Mouse (Mus musculus) brain, embryonic 14.5 days (tissue): Measurements from ENCODE around the gene Bloc1s2.

Experiments
- CTCF ChIP-seq: fragments of 200-500 bp; IDR thresholded peaks from 2 replicates; pipeline ENCODE4 v1.5.1; 2012; ENCODE audit warnings: inconsistent platforms, mild to moderate bottlenecking, moderate library complexity, borderline replicate concordance; ENCODE audit not compliant: insufficient read depth, insufficient read length; ENCODE audit errors: extremely low read depth
- POLR2A ChIP-seq: fragments of 200-500 bp; IDR thresholded peaks from 2 replicates; pipeline ENCODE4 v1.6.1; 2012; ENCODE audit warnings: mild to moderate bottlenecking, inconsistent platforms, borderline replicate concordance; ENCODE audit not compliant: poor library complexity, insufficient read depth, insufficient read length, severe bottlenecking; ENCODE audit errors: extremely low read depth

GRCm38 (mm10) chr19:44161515-44161914, 15.3 kb upstream of the Bloc1s2 start:
- peak; percentile 54; the same call in 1 of the 2 replicates for TF ChIP-seq CTCF
- TF ChIP-seq POLR2A: no peak
